Mouse (Mus musculus) liver, embryonic 15.5 days (tissue): ENCODE results near the gene AB124611. TPM values are rescaled to one million over a fixed set of nuclear protein-coding genes. Genes with fewer than 3 reads are reported as not detected.

Experiments used
- ATAC-seq: fragments of 200-750 bp; cut with Nextera tagmentation; 2 replicates; pipeline ENCODE4 v1.8.0; 2017; ENCODE audit warnings: moderate number of reproducible peaks, mild to moderate bottlenecking, moderate library complexity; ENCODE audit not compliant: insufficient read depth
- H3K27ac ChIP-seq: fragments of 300-500 bp; sonication (generic); replicated peaks from 2 replicates; pipeline ENCODE4 v1.5.1; 2015; ENCODE audit warnings: mild to moderate bottlenecking, inconsistent platforms
- H3K27me3 ChIP-seq: fragments of 300-500 bp; sonication (generic); 2 replicates; pipeline ENCODE4 v1.6.1; 2015; ENCODE audit warnings: mild to moderate bottlenecking, inconsistent platforms
- H3K36me3 ChIP-seq: fragments of 300-500 bp; sonication (generic); replicated peaks from 2 replicates; pipeline ENCODE4 v1.6.1; 2015; ENCODE audit warnings: moderate library complexity, mild to moderate bottlenecking, inconsistent platforms
- H3K4me1 ChIP-seq: fragments of 300-500 bp; sonication (generic); replicated peaks from 2 replicates; pipeline ENCODE4 v1.6.1; 2015; ENCODE audit warnings: inconsistent platforms
- H3K4me2 ChIP-seq: fragments of 300-500 bp; sonication (generic); 2 replicates; pipeline ENCODE4 v1.6.1; 2015; ENCODE audit warnings: moderate library complexity, mild to moderate bottlenecking, inconsistent platforms
- H3K4me3 ChIP-seq: fragments of 300-500 bp; sonication (generic); replicated peaks from 2 replicates; pipeline ENCODE4 v1.5.1; 2015; ENCODE audit warnings: mild to moderate bottlenecking, inconsistent platforms
- H3K9ac ChIP-seq: fragments of 300-500 bp; sonication (generic); 2 replicates; pipeline ENCODE4 v1.6.1; 2015; ENCODE audit warnings: moderate library complexity, mild to moderate bottlenecking, inconsistent platforms
- H3K9me3 ChIP-seq: fragments of 300-500 bp; sonication (generic); replicated peaks from 2 replicates; pipeline ENCODE4 v1.6.1; 2016; ENCODE audit warnings: inconsistent platforms
- WGBS: fragments of 180-500 bp; shearing (Covaris S2); methylation state at CpG from one replicate; pipeline ENCODE4 v1.1.7; 2015; ENCODE audit warnings: mixed read lengths; ENCODE audit not compliant: insufficient replicate concordance; 5-methylcytosine and 5-hydroxymethylcytosine counted together
- polyA plus RNA-seq: library from polyadenylated mRNA; unstranded; fragments of >200 nt; fragmentation: Nextera tagmentation; extraction: Ambion mirVana; gene quantifications from 2 replicates; pipeline ENCODE4 v1.2.1, GENCODE M21; 2015

Gene AB124611
- polyA plus RNA-seq, 1 experiment from 2014 or later = 9.5 TPM

GRCm38 (mm10) chr9:21565004-21565586 is 39.1 kb downstream of the AB124611 start:
- ATAC-seq = peak; percentile 64
- peaks cover 41% of the 10 kb centered on the region for H3K36me3 ChIP-seq
- H3K4me3 ChIP-seq = no peak overlapping the region
- 35% methylated on average over 4 of the region's 4 CpGs for WGBS
- peaks cover 55% of the 10 kb centered on the region for H3K4me1 ChIP-seq
- 0 out of 2 replicates have a peak overlapping the region, but pooled peaks have one; percentile 6 for H3K9ac ChIP-seq
- H3K4me2 ChIP-seq = peak overlapping the region; percentile 17; the same call in 1 of the 2 replicates
- H3K27me3 ChIP-seq = no peaks in the 10 kb centered on the region
- no peaks in the 10 kb centered on the region for H3K9me3 ChIP-seq
- peak overlapping the region; percentile 62 for H3K27ac ChIP-seq

- Histone ChIP-seq H3K9me3 (no peaks in the 10 kb centered on the region), H3K4me2 (no peak overlapping the region), H3K36me3 (peaks cover 44% of the 10 kb centered on the region), H3K27me3 (no peaks in the 10 kb centered on the region), H3K4me3 (no peak overlapping the region), H3K4me1 (peaks cover 52% of the 10 kb centered on the region), H3K27ac (0 out of 2 replicates have a peak overlapping the region, but pooled peaks have one; percentile 16), H3K9ac (no peak overlapping the region)
- ATAC-seq = no peak
- WGBS = 90% methylated on average over 1 of the region's 1 CpGs
Measured at GRCm38 (mm10) chr9:21566538-21566937, 40.6 kb downstream of the AB124611 start.

- H3K4me3 ChIP-seq = no peak overlapping the region
- H3K4me2 ChIP-seq = no peak overlapping the region
- no peak overlapping the region for H3K9ac ChIP-seq
- peaks cover 44% of the 10 kb centered on the region for H3K36me3 ChIP-seq
- no peaks in the 10 kb centered on the region for H3K9me3 ChIP-seq
- H3K4me1 ChIP-seq = peaks cover 49% of the 10 kb centered on the region
- no peak for ATAC-seq
- 0 out of 2 replicates have a peak overlapping the region, but pooled peaks have one; percentile 16 for H3K27ac ChIP-seq
- WGBS = 57% methylated on average over 2 of the region's 2 CpGs
- H3K27me3 ChIP-seq = no peaks in the 10 kb centered on the region
Measured at GRCm38 (mm10) chr9:21567051-21567450, 41.1 kb downstream of the AB124611 start.

- Histone ChIP-seq H3K9me3 (no peaks in the 10 kb centered on the region), H3K36me3 (peaks cover 57% of the 10 kb centered on the region), H3K4me3 (no peak overlapping the region), H3K27ac (0 out of 2 replicates have a peak overlapping the region, but pooled peaks have one; percentile 8), H3K4me2 (no peak overlapping the region), H3K9ac (no peak overlapping the region), H3K4me1 (peaks cover 49% of the 10 kb centered on the region), H3K27me3 (no peaks in the 10 kb centered on the region)
- WGBS = 85% methylated on average over 8 of the region's 8 CpGs
- ATAC-seq = no peak
Measured at GRCm38 (mm10) chr9:21568657-21569255, 42.8 kb downstream of the AB124611 start.

- Histone ChIP-seq H3K4me2 (no peak overlapping the region), H3K9ac (no peak overlapping the region), H3K36me3 (peaks cover 88% of the 10 kb centered on the region), H3K4me3 (no peak overlapping the region), H3K9me3 (no peaks in the 10 kb centered on the region), H3K27ac (no peak overlapping the region), H3K27me3 (no peaks in the 10 kb centered on the region), H3K4me1 (peaks cover 3% of the 10 kb centered on the region; the same call in 1 of the 2 replicates)
- 87% methylated on average over 8 of the region's 8 CpGs for WGBS
- no peak for ATAC-seq
Measured at GRCm38 (mm10) chr9:21574012-21574801, 48.2 kb downstream of the AB124611 start.

- no peaks in the 10 kb centered on the region for H3K27me3 ChIP-seq
- H3K9me3 ChIP-seq = no peaks in the 10 kb centered on the region
- H3K36me3 ChIP-seq = peaks cover 89% of the 10 kb centered on the region
- peaks cover 3% of the 10 kb centered on the region; the same call in 1 of the 2 replicates for H3K4me1 ChIP-seq
- no peak overlapping the region for H3K9ac ChIP-seq
- no peak overlapping the region for H3K4me3 ChIP-seq
- H3K27ac ChIP-seq = no peak overlapping the region
- ATAC-seq = no peak
- WGBS = 85% methylated on average over 10 of the region's 10 CpGs
- no peak overlapping the region for H3K4me2 ChIP-seq
Measured at GRCm38 (mm10) chr9:21575253-21575652, 49.3 kb downstream of the AB124611 start.

GRCm38 (mm10) chr9:21576286-21576685 is 50.3 kb downstream of the AB124611 start:
- no peaks in the 10 kb centered on the region for H3K27me3 ChIP-seq
- H3K4me3 ChIP-seq = no peak overlapping the region
- H3K9ac ChIP-seq = no peak overlapping the region
- H3K4me2 ChIP-seq = no peak overlapping the region
- no peaks in the 10 kb centered on the region for H3K9me3 ChIP-seq
- peaks cover 90% of the 10 kb centered on the region for H3K36me3 ChIP-seq
- 91% methylated on average over 1 of the region's 1 CpGs for WGBS
- H3K27ac ChIP-seq = no peak overlapping the region
- H3K4me1 ChIP-seq = no peaks in the 10 kb centered on the region
- no peak for ATAC-seq

- H3K9ac ChIP-seq = no peak overlapping the region
- no peaks in the 10 kb centered on the region for H3K9me3 ChIP-seq
- no peaks in the 10 kb centered on the region for H3K27me3 ChIP-seq
- 75% methylated on average over 3 of the region's 3 CpGs for WGBS
- no peaks in the 10 kb centered on the region for H3K4me1 ChIP-seq
- H3K4me3 ChIP-seq = no peak overlapping the region
- no peak overlapping the region for H3K4me2 ChIP-seq
- no peak for ATAC-seq
- no peak overlapping the region for H3K27ac ChIP-seq
- H3K36me3 ChIP-seq = peaks cover 89% of the 10 kb centered on the region
Measured at GRCm38 (mm10) chr9:21578226-21578625, 52.2 kb downstream of the AB124611 start.

- Histone ChIP-seq H3K4me1 (no peaks in the 10 kb centered on the region; the same call in 1 of the 2 replicates), H3K27me3 (no peaks in the 10 kb centered on the region), H3K4me3 (no peak overlapping the region), H3K9me3 (no peaks in the 10 kb centered on the region), H3K27ac (no peak overlapping the region), H3K4me2 (no peak overlapping the region), H3K9ac (no peak overlapping the region), H3K36me3 (peaks cover 98% of the 10 kb centered on the region)
- 74% methylated on average over 1 of the region's 1 CpGs for WGBS
- ATAC-seq = no peak
Measured at GRCm38 (mm10) chr9:21585401-21585800, 59.4 kb downstream of the AB124611 start.

GRCm38 (mm10) chr9:21587678-21588349 is 61.8 kb downstream of the AB124611 start:
- ATAC-seq = no peak
- H3K4me1 ChIP-seq = peaks cover 12% of the 10 kb centered on the region
- H3K36me3 ChIP-seq = peaks cover 75% of the 10 kb centered on the region
- no peak overlapping the region for H3K9ac ChIP-seq
- no peaks in the 10 kb centered on the region for H3K27me3 ChIP-seq
- no peak overlapping the region for H3K27ac ChIP-seq
- no peaks in the 10 kb centered on the region for H3K9me3 ChIP-seq
- H3K4me2 ChIP-seq = no peak overlapping the region
- H3K4me3 ChIP-seq = no peak overlapping the region
- 84% methylated on average over 23 of the region's 23 CpGs for WGBS

GRCm38 (mm10) chr9:21588350-21588749 is 62.4 kb downstream of the AB124611 start:
- H3K27me3 ChIP-seq = no peaks in the 10 kb centered on the region
- H3K36me3 ChIP-seq = peaks cover 69% of the 10 kb centered on the region
- H3K4me1 ChIP-seq = peaks cover 16% of the 10 kb centered on the region
- ATAC-seq = no peak
- H3K9ac ChIP-seq = no peak overlapping the region
- no peaks in the 10 kb centered on the region for H3K9me3 ChIP-seq
- no peak overlapping the region for H3K4me3 ChIP-seq
- WGBS = 78% methylated on average over 8 of the region's 8 CpGs
- H3K4me2 ChIP-seq = no peak overlapping the region
- no peak overlapping the region for H3K27ac ChIP-seq
